Mouse (Mus musculus): ENCODE data around the gene Utrn. TPM values are rescaled to one million over a fixed set of nuclear protein-coding genes. Genes with fewer than 3 reads are reported as not detected.

Gene Utrn
- polyA plus RNA-seq, 1 experiment from 2014 or later: 17.6 TPM

DNA sequence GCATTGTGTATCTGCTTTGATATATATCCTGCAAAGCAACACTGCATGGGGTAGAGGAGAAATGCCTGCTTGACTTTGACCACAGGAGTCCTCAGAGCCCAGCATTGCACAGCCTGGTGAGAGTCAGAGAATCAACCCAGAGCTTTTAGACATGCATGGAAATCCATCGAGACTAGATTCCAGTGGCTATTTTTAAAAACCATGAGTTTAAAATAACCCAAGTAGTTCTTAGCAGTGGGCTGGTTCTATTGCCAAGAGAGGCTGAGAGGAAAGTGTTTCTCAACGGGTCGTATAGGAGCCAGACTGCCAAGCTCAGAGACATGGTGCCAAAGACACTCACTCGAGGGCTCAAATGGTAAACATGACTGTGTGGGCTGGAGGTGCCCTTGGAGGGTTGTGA, 514.6 kb downstream of the Utrn start:
- no peaks in the 10 kb centered on the region for H3K9me3 ChIP-seq (replicated peaks; ENCODE audit: control insufficient read depth, low read length, poor library complexity, severe bottlenecking)
- no peaks in the 10 kb centered on the region for H3K27me3 ChIP-seq (ENCODE audit: control insufficient read depth, insufficient read depth, low read depth, low read length)
- ATAC-seq: no peak
- H3K4me3 ChIP-seq (ENCODE audit: low read depth, low read length): no peak overlapping the region
- no peak overlapping the region for H3K27ac ChIP-seq (ENCODE audit: low read length)
- H3K36me3 ChIP-seq (ENCODE audit: control insufficient read depth, insufficient read depth, low read length): no peaks in the 10 kb centered on the region
- H3K4me1 ChIP-seq (ENCODE audit: control insufficient read depth, insufficient read depth, low read length): no peaks in the 10 kb centered on the region
- 85% methylated on average over 4 of the region's 4 CpGs for WGBS
- H3K9ac ChIP-seq (ENCODE audit: low read depth, low read length): no peak overlapping the region
- no peak overlapping the region for H3K4me2 ChIP-seq (ENCODE audit: low read length)

- H3K27ac ChIP-seq (ENCODE audit: low read length): no peak overlapping the region
- H3K27me3 ChIP-seq (ENCODE audit: control insufficient read depth, insufficient read depth, low read depth, low read length): no peaks in the 10 kb centered on the region
- 79% methylated on average over 5 of the region's 5 CpGs for WGBS
- H3K4me3 ChIP-seq (ENCODE audit: low read depth, low read length): no peak overlapping the region
- H3K4me2 ChIP-seq (ENCODE audit: low read length): no peak overlapping the region
- no peak overlapping the region for H3K9ac ChIP-seq (ENCODE audit: low read depth, low read length)
- no peaks in the 10 kb centered on the region for H3K4me1 ChIP-seq (ENCODE audit: control insufficient read depth, insufficient read depth, low read length)
- ATAC-seq: no peak
- no peaks in the 10 kb centered on the region for H3K9me3 ChIP-seq (replicated peaks; ENCODE audit: control insufficient read depth, low read length, poor library complexity, severe bottlenecking)
- no peaks in the 10 kb centered on the region for H3K36me3 ChIP-seq (ENCODE audit: control insufficient read depth, insufficient read depth, low read length)
These were observed 515.1 kb downstream of the Utrn start for GRCm38 (mm10) chr10:12354106-12354505.

GRCm38 (mm10) chr10:12339704-12340558, 529.2 kb downstream of the Utrn start:
- no peak overlapping the region for H3K4me3 ChIP-seq (ENCODE audit: low read depth, low read length)
- no peaks in the 10 kb centered on the region for H3K9me3 ChIP-seq (replicated peaks; ENCODE audit: control insufficient read depth, low read length, poor library complexity, severe bottlenecking)
- H3K27me3 ChIP-seq (ENCODE audit: control insufficient read depth, insufficient read depth, low read depth, low read length): no peaks in the 10 kb centered on the region
- ATAC-seq: peak; percentile 56
- H3K4me2 ChIP-seq (ENCODE audit: low read length): no peak overlapping the region
- H3K4me1 ChIP-seq (ENCODE audit: control insufficient read depth, insufficient read depth, low read length): peaks cover 5% of the 10 kb centered on the region; the same call in 1 of the 2 replicates
- no peaks in the 10 kb centered on the region for H3K36me3 ChIP-seq (ENCODE audit: control insufficient read depth, insufficient read depth, low read length)
- H3K27ac ChIP-seq (ENCODE audit: low read length): 0 out of 2 replicates have a peak overlapping the region, but pooled peaks have one; percentile 5
- 0 out of 2 replicates have a peak overlapping the region, but pooled peaks have one; percentile 6 for H3K9ac ChIP-seq (ENCODE audit: low read depth, low read length)
- 65% methylated on average over 10 of the region's 10 CpGs for WGBS

- WGBS: 62% methylated on average over 9 of the region's 9 CpGs
- Histone ChIP-seq H3K27ac (ENCODE audit: low read length) (no peak overlapping the region), H3K4me2 (ENCODE audit: low read length) (no peak overlapping the region), H3K27me3 (ENCODE audit: control insufficient read depth, insufficient read depth, low read depth, low read length) (no peaks in the 10 kb centered on the region), H3K9ac (ENCODE audit: low read depth, low read length) (no peak overlapping the region), H3K4me1 (ENCODE audit: control insufficient read depth, insufficient read depth, low read length) (peaks cover 5% of the 10 kb centered on the region; the same call in 1 of the 2 replicates), H3K4me3 (ENCODE audit: low read depth, low read length) (no peak overlapping the region), H3K36me3 (ENCODE audit: control insufficient read depth, insufficient read depth, low read length) (no peaks in the 10 kb centered on the region), H3K9me3 (replicated peaks; ENCODE audit: control insufficient read depth, low read length, poor library complexity, severe bottlenecking) (no peaks in the 10 kb centered on the region)
- ATAC-seq: peak; percentile 82
These were observed 530.0 kb downstream of the Utrn start for GRCm38 (mm10) chr10:12339005-12339703.

Other genes starting within 250 kb of the Utrn start
- gene Stx11, start 94.9 kb upstream of the Utrn start, polyA plus RNA-seq (2015; fragmentation: Nextera tagmentation; extraction: Ambion mirVana): 1.3 and 1.7 TPM in 2 replicates
- gene Sf3b5, start 136.0 kb upstream of the Utrn start, polyA plus RNA-seq (2015; fragmentation: Nextera tagmentation; extraction: Ambion mirVana): 20.4 and 20.8 TPM in 2 replicates
- gene Plagl1, start 191.1 kb upstream of the Utrn start, polyA plus RNA-seq (2015; fragmentation: Nextera tagmentation; extraction: Ambion mirVana): 26.3 and 31.0 TPM in 2 replicates